Mouse (Mus musculus) myocyte (in vitro differentiated cells): ENCODE measurements around the gene Aagab. TPM values are rescaled to one million over a fixed set of nuclear protein-coding genes. Genes with fewer than 3 reads are reported as not detected.

Experiments
- H3K27me3 ChIP-seq: one replicate; pipeline ENCODE4 v1.6.1; 2011; ENCODE audit not compliant: control insufficient read depth, insufficient read depth, insufficient read length
- H3K36me3 ChIP-seq: one replicate; pipeline ENCODE4 v1.6.1; 2011; ENCODE audit not compliant: control insufficient read depth, insufficient read depth
- H3K4me2 ChIP-seq: one replicate; pipeline ENCODE4 v1.6.1; 2011; ENCODE audit warnings: low read depth, control low read depth
- H3K4me3 ChIP-seq: one replicate; pipeline ENCODE4 v1.5.1; 2011; ENCODE audit warnings: mild to moderate bottlenecking, control low read depth, moderate library complexity
- H3K79me2 ChIP-seq: one replicate; pipeline ENCODE4 v1.6.1; 2011; ENCODE audit not compliant: control insufficient read depth, insufficient read depth
- H3ac ChIP-seq: one replicate; pipeline ENCODE4 v1.6.1; 2011; ENCODE audit not compliant: control insufficient read depth, insufficient read length
- CEBPB ChIP-seq: IDR thresholded peaks from 2 replicates; pipeline ENCODE4 v1.6.1; 2011; ENCODE audit warnings: mild to moderate bottlenecking, moderate library complexity; ENCODE audit not compliant: poor library complexity, insufficient read depth, severe bottlenecking
- E2F4 ChIP-seq: IDR thresholded peaks from one replicate; pipeline ENCODE4 v1.6.1; 2011; ENCODE audit warnings: mild to moderate bottlenecking, control low read depth, moderate library complexity; ENCODE audit not compliant: insufficient read depth
- MAX ChIP-seq: IDR thresholded peaks from one replicate; pipeline ENCODE4 v1.6.1; 2011; ENCODE audit warnings: low read depth, mild to moderate bottlenecking, control low read depth
- MYOD1 ChIP-seq, 3 experiments: IDR thresholded peaks; one replicate each; pipeline ENCODE4 v1.6.1; 2011; ENCODE audit warnings: control low read depth in 2 of 3, low read depth in 2 of 3, mild to moderate bottlenecking in 2 of 3, moderate library complexity in 1 of 3; ENCODE audit not compliant: insufficient read length in 2 of 3, control insufficient read depth in 1 of 3
- MYOG ChIP-seq, 3 experiments: IDR thresholded peaks; one replicate each; pipeline ENCODE4 v1.6.1; 2011; ENCODE audit warnings: control low read depth in 2 of 3, low read depth in 2 of 3, mild to moderate bottlenecking in 2 of 3; ENCODE audit not compliant: insufficient read length in 2 of 3, control insufficient read depth in 1 of 3, insufficient read depth in 1 of 3
- POLR2A ChIP-seq: IDR thresholded peaks from one replicate; pipeline ENCODE4 v1.6.1; 2011; ENCODE audit warnings: low read depth, mild to moderate bottlenecking, control low read depth, moderate library complexity; ENCODE audit not compliant: insufficient read length
- POLR2AphosphoS2 ChIP-seq: IDR thresholded peaks from one replicate; pipeline ENCODE4 v1.6.1; 2011; ENCODE audit warnings: low read depth, control low read depth; ENCODE audit not compliant: insufficient read length
- REST ChIP-seq: IDR thresholded peaks from one replicate; pipeline ENCODE4 v1.6.1; 2011; ENCODE audit warnings: mild to moderate bottlenecking, control low read depth, moderate library complexity; ENCODE audit not compliant: insufficient read depth, insufficient read length
- SRF ChIP-seq: IDR thresholded peaks from one replicate; pipeline ENCODE4 v1.6.1; 2011; ENCODE audit warnings: low read depth; ENCODE audit not compliant: control insufficient read depth, insufficient read length
- TCF12 ChIP-seq: IDR thresholded peaks from one replicate; pipeline ENCODE4 v1.6.1; 2011; ENCODE audit warnings: mild to moderate bottlenecking, control low read depth; ENCODE audit not compliant: poor library complexity, insufficient read depth, severe bottlenecking
- TCF3 ChIP-seq: IDR thresholded peaks from one replicate; pipeline ENCODE4 v1.6.1; 2011; ENCODE audit warnings: low read depth, control low read depth; ENCODE audit not compliant: insufficient read length
- USF1 ChIP-seq: IDR thresholded peaks from one replicate; pipeline ENCODE4 v1.6.1; 2011; ENCODE audit warnings: low read depth, mild to moderate bottlenecking, control low read depth, moderate library complexity
- polyA plus RNA-seq: library from polyadenylated mRNA; unstranded; fragments of >200 nt; fragmentation: generic; extraction: Trizol; gene quantifications from one replicate; pipeline ENCODE4 v1.2.1, GENCODE M21; 2012; ENCODE audit warnings: missing spikeins

Gene Aagab
- polyA plus RNA-seq, 1 experiment, result 10.4 TPM

DNA sequence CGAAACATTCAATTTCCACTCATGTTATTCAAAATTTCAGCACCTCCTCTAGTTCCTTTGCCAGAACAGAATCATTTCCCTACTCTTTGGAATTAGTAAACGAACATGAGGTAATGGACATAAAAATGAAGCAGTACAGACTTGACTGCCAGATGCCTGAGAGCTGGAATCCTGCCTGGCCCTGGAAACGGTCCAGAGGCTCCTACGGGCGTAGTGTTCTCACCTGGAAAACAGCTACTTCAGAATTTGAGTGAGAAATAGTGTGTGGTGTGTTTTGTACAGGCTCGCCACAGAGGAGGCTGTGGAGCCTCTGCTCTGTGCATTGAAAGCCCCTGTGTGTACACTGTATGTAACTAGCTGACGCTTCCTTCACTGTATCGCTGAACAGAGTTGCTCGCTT is 5.8 kb upstream of the Aagab start:
- H3K4me3 ChIP-seq, result no peak overlapping the region
- H3ac ChIP-seq, result no peak overlapping the region
- no peak overlapping the region for H3K4me2 ChIP-seq
- H3K79me2 ChIP-seq, result no peaks in the 10 kb centered on the region
- no peaks in the 10 kb centered on the region for H3K27me3 ChIP-seq
- no peaks in the 10 kb centered on the region for H3K36me3 ChIP-seq
- TF ChIP-seq TCF12, result no peak
- no peak for TF ChIP-seq TCF3
- TF ChIP-seq E2F4, result no peak
- TF ChIP-seq MAX, result no peak
- TF ChIP-seq SRF, result no peak
- TF ChIP-seq USF1, result no peak
- no peak for TF ChIP-seq MYOD1 (IDR thresholded peaks at IDR 0.05; ENCODE audit: control insufficient read depth in 1 of 3, insufficient read length in 2 of 3, low read depth in 2 of 3)
- no peak for TF ChIP-seq MYOG (IDR thresholded peaks at IDR 0.05; ENCODE audit: control insufficient read depth in 1 of 3, insufficient read depth in 1 of 3, insufficient read length in 2 of 3, low read depth in 2 of 3)
- TF ChIP-seq CEBPB, result no peak
- TF ChIP-seq REST, result no peak
- no peak for TF ChIP-seq POLR2AphosphoS2
- TF ChIP-seq POLR2A, result no peak

DNA sequence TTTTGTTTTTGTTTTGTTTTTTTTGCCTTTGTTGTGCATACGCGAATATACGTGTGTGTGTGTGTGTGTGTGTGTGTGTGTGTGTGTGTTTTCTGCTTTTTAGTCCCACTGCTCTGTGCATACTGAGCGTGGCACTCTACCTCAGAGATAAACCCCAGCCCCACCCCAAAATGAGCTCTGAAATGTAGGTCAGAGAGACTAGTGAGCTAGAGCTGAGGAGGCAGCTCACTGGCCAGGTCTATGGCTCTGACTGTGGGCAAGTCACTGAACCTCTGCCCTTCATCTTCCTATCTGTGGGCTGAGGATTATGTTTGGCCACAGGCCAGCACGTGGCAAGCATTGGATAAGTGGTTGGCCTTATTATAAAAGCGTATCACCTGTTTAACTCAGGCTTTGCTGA is 1.4 kb downstream of the Aagab start:
- TF ChIP-seq USF1, result no peak
- no peak for TF ChIP-seq POLR2A
- TF ChIP-seq MYOG (IDR thresholded peaks at IDR 0.05; ENCODE audit: control insufficient read depth in 1 of 3, insufficient read depth in 1 of 3, insufficient read length in 2 of 3, low read depth in 2 of 3), result no peak
- no peak for TF ChIP-seq SRF
- no peak for TF ChIP-seq MYOD1 (IDR thresholded peaks at IDR 0.05; ENCODE audit: control insufficient read depth in 1 of 3, insufficient read length in 2 of 3, low read depth in 2 of 3)
- no peak for TF ChIP-seq TCF3
- TF ChIP-seq REST, result no peak
- no peak for TF ChIP-seq CEBPB
- TF ChIP-seq MAX, result no peak
- no peak for TF ChIP-seq E2F4
- TF ChIP-seq POLR2AphosphoS2, result no peak
- no peak for TF ChIP-seq TCF12
- H3K36me3 ChIP-seq, result no peaks in the 10 kb centered on the region
- H3K27me3 ChIP-seq, result no peaks in the 10 kb centered on the region
- H3K4me3 ChIP-seq, result peak overlapping the region; percentile 71
- H3K4me2 ChIP-seq, result peak overlapping the region; percentile 92
- H3ac ChIP-seq, result no peak overlapping the region
- peaks cover 32% of the 10 kb centered on the region for H3K79me2 ChIP-seq

DNA sequence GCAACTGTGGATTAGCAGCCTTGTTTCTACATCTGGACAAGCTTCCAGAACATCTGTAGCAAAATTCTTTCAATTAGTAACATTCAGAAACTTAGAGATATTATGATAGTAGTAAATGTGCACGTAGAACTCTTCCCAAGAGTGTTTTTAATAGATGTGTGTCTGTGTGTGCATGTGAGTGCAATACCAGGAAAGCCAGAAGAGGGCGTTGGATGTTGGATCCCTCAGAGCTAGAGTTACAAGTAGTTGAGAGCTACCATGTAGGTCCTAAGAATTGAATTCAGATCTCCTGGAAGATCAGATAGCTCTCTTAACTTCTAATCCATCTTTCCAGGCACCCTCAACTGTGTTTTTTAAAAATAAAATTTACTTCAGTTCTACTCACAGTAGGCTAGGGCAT is 4.1 kb downstream of the Aagab start:
- no peaks in the 10 kb centered on the region for H3K36me3 ChIP-seq
- no peaks in the 10 kb centered on the region for H3K27me3 ChIP-seq
- H3K4me3 ChIP-seq, result no peak overlapping the region
- no peak overlapping the region for H3K4me2 ChIP-seq
- H3K79me2 ChIP-seq, result peaks cover 41% of the 10 kb centered on the region
- TF ChIP-seq CEBPB (no peak), MYOD1 (IDR thresholded peaks at IDR 0.05; ENCODE audit: control insufficient read depth in 1 of 3, insufficient read length in 2 of 3, low read depth in 2 of 3) (no peak), E2F4 (no peak), POLR2A (no peak), MYOG (IDR thresholded peaks at IDR 0.05; ENCODE audit: control insufficient read depth in 1 of 3, insufficient read depth in 1 of 3, insufficient read length in 2 of 3, low read depth in 2 of 3) (no peak), TCF3 (no peak), TCF12 (no peak), MAX (no peak), REST (no peak), SRF (no peak), POLR2AphosphoS2 (no peak)
- H3ac ChIP-seq, result no peak overlapping the region

DNA sequence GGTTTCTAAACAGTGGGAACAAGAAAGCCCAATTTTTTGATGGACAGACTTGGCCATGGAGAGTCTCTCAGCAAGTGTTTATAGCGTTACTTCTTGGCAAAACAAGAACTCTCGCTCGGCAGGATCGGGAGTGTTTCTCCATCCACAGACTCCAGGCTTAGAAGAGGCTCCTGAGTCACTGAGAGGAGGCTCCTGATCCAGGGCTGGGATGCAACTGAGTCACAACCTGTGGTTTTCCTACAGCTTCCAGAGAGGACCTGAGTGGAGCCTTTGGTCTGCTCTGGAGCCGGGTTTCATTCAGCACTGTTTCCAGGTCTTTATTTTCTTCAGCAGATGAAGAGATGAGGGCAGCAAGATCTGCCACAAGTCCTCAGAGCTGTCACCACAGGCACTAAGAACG is 5.5 kb downstream of the Aagab start:
- no peak for TF ChIP-seq POLR2A
- TF ChIP-seq MAX, result no peak
- TF ChIP-seq TCF12, result no peak
- TF ChIP-seq E2F4, result no peak
- TF ChIP-seq MYOD1 (IDR thresholded peaks at IDR 0.05; ENCODE audit: control insufficient read depth in 1 of 3, insufficient read length in 2 of 3, low read depth in 2 of 3), result no peak
- TF ChIP-seq CEBPB, result no peak
- no peak for TF ChIP-seq USF1
- TF ChIP-seq TCF3, result no peak
- no peak for TF ChIP-seq MYOG (IDR thresholded peaks at IDR 0.05; ENCODE audit: control insufficient read depth in 1 of 3, insufficient read depth in 1 of 3, insufficient read length in 2 of 3, low read depth in 2 of 3)
- no peak for TF ChIP-seq SRF
- TF ChIP-seq POLR2AphosphoS2, result no peak
- no peak for TF ChIP-seq REST
- H3ac ChIP-seq, result no peak overlapping the region

More for the DNA sequence above, 5.5 kb downstream of the Aagab start:
- Histone ChIP-seq H3K79me2 (peaks cover 37% of the 10 kb centered on the region), H3K4me2 (peak overlapping the region; percentile 50), H3K36me3 (no peaks in the 10 kb centered on the region), H3K27me3 (no peaks in the 10 kb centered on the region), H3K4me3 (no peak overlapping the region)
